Mouse (Mus musculus): ENCODE results near the gene Dmbx1.

Gene Dmbx1

GRCm38 (mm10) chr4:115941242-115941820 lies 1.6 kb upstream of the Dmbx1 start:
- DNase-seq (ENCODE audit: low read depth in 2 of 2, low spot score in 2 of 2): no peak

DNA sequence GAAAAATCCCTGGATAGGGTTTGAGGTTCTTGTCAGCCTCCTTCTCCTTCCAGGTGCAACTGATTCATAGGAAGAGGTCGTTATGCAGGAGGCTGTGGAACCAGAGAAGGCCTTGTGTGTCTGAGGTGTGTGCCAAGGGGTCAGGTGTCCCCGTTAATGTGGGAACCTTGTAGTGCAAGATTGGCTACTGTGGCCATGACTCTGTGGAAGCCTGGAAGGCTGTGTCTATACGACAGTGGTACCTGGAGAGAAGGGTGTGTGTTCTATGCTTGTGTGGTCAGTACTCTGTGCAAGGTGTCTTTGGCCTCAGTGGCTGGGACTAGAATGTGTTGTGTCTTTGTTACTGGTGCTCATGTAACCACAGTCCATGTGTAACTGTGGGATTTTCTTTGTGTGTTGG lies 955 bp upstream of the Dmbx1 start:
- DNase-seq (ENCODE audit: low read depth in 2 of 2, low spot score in 2 of 2): no peak

DNA sequence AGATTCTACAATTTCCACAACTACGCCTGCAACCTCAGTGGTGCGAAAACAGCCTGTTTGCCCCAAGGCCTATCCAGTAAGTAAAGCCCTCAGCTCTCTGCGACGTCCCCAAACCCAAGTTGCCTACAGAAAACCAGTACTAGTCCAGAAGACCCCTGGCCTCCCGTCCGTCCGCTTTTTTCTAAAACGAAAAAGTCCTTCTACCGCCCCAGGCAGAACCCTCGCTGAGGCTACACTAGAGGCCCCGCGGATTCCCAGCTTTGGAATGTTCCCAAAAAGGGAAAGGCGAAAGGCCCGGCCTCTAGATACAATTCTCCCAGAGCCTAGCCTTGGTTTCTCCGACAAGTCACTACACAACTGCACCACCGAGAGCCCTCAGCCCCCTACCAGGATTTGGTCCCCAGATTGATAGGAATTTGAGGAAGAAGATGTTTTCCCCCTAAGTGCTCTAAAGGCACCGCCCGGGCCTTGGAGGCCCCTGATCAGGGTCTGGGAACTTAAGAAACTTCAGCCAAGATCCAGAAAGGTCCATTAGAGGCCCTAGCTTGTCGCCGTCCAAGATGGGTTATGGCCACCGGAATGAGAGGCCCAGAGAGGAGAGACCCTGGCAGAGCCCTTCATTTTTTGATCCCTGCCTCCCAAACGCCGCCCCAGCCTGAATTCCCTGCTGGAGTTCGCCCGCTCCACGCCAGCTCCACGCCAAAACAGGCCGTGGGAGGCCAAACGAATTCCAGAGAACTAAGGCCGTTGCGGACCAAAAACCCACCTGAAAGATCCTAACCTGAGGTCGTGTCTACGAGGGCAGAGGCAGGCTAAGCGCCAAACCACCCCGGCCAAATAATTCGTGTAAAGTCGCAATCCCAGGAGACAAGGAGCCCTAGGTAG lies 1.2 kb downstream of the Dmbx1 start:
- DNase-seq (ENCODE audit: low read depth in 2 of 2, low spot score in 2 of 2): no peak

DNA sequence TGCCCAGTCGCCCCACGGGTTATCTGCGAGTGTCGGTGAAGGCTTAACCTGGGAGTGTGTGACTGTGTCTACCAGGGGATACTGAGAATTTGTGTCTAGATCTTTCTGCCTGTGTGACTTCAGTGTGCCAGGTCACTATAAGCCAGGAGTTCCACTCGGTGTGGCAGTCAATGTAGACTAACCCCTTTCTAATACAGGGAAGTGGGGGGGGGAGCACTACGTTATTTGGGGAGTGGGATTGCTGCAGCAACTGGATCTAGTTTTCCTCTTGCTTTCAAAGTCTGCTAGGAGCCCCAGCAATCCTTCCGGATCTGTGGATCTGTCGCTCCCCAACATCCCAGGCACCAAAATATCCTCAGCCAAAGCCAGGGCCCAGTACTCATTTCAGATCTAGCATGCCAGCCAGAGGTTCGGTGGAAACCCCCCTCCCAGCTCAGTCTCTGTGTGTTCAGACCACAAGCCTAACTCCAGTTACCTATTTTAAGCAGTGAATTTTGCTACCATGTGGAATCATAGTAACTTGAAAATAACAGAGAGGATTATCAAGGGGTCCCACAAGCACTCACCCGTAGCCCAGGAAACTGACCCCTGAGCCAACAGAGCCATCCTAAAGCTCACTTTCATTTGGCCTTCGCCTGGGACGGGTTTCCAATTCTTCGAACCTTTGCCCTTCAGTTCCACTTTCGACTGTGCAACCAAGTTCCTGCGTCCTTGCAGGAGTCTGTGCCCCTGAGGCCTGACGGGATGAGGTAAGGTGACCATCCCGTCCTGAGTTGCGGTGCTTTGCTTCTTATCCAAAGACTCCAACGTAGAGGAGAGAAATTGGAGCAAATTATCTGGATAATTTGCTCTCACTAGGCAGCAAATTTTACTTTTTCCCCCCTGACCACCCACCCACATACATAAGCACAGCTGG lies 2.4 kb downstream of the Dmbx1 start:
- DNase-seq (ENCODE audit: low read depth in 2 of 2, low spot score in 2 of 2): no peak

GRCm38 (mm10) chr4:115936646-115937045 lies 3.1 kb downstream of the Dmbx1 start:
- DNase-seq (ENCODE audit: low read depth in 2 of 2, low spot score in 2 of 2): no peak

GRCm38 (mm10) chr4:115935835-115936581 lies 3.7 kb downstream of the Dmbx1 start:
- no peak for DNase-seq (ENCODE audit: low read depth in 2 of 2, low spot score in 2 of 2)

- no peak for DNase-seq (ENCODE audit: low read depth in 2 of 2, low spot score in 2 of 2)
Measured at GRCm38 (mm10) chr4:115931556-115932088, 8.1 kb downstream of the Dmbx1 start.

GRCm38 (mm10) chr4:115927637-115928036 lies 12.1 kb downstream of the Dmbx1 start:
- DNase-seq (ENCODE audit: low read depth in 2 of 2, low spot score in 2 of 2): no peak

DNA sequence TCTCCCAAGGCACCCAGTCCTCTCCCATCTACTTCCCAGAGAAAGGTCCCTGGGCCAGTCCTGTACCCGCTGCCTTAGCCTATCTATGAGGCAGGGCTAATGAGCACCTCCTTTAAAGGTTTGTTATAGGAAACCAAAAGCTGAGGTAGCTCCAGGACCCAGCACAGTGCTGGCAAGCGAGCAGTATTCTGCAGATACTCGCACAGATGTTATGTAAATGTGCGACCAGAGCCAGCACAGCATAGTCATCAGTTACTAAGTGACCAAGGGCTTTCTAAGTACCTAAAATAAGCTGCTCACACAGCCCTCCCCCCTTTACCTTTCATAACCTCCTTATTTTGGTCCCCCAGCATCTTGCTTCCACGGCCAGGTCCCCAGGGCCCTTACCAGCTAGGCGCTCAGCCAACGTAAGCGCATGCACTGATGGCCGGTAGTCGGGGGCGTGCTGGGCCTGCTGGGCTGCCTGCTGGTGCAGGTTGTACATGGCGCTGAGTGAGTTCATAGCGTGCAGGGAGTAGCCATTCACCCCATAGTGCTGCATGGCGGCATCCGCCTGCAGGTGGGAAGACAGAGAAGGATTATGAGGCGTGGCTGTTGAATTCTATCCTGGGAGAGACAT lies 16.4 kb downstream of the Dmbx1 start:
- DNase-seq (ENCODE audit: low read depth in 2 of 2, low spot score in 2 of 2): no peak

GRCm38 (mm10) chr4:115922688-115923087 lies 17.0 kb downstream of the Dmbx1 start:
- no peak for DNase-seq (ENCODE audit: low read depth in 2 of 2, low spot score in 2 of 2)

DNA sequence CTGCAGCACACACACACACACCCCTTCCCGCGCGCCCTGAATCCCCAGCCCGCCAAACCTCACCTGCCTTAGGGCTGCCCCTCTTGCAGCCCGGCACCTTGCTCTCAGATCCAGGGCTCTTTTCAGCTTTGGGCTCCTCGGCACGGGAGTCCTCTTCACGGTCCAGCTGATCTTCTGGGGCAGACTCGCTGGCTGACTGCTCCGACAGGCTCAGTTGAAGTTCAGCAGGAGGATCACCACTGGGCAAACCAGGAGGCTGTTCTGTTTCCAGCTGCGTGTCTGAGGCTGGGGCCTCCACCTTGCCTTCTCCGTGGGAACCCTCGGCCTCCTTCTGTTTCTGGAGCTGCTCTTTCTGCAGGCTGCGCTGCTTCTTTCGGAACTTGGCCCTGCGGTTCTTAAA lies 19.8 kb downstream of the Dmbx1 start:
- DNase-seq (ENCODE audit: low read depth in 2 of 2, low spot score in 2 of 2): no peak

DNA sequence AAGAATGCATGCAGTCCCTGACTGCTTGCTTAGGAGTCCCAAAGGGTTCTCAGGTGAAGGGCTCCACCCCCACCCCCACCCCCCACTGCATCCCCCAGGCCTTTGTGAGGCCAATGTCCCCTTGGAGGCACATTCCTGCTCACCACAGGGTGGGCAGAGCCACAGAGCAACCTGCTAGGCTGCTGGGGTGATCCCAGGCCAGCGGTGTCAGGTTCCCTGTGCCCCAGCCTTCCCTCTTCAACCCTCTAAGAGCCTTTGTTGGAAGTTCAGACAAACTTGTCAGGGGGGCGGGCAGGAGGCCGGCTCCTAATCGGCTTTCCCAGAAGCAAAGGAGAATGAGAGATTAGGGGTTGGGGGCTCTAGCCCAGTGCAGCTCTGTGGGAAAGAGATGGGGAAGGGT lies 28.1 kb downstream of the Dmbx1 start:
- DNase-seq (ENCODE audit: low read depth in 2 of 2, low spot score in 2 of 2): no peak

DNA sequence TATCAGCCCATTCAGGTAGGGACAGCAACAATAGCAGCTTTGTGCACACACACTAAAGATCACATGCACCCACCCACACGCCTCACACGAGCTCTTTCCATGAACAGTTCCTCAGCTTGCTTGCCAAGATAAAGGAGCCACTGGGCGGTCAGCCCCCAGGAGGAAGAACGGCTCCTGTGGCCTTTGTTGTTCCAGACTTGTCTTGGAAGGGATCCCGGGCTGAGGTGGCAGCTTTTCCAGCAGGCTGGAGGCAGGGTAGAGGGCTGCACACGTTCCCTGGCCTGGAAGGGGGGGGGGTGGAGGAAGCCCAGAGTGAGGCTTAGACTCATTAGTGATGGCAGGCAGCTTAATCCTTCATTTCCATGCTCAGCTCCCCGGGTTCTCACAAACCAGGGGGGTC lies 31.1 kb downstream of the Dmbx1 start:
- no peak for DNase-seq (ENCODE audit: low read depth in 2 of 2, low spot score in 2 of 2)

DNA sequence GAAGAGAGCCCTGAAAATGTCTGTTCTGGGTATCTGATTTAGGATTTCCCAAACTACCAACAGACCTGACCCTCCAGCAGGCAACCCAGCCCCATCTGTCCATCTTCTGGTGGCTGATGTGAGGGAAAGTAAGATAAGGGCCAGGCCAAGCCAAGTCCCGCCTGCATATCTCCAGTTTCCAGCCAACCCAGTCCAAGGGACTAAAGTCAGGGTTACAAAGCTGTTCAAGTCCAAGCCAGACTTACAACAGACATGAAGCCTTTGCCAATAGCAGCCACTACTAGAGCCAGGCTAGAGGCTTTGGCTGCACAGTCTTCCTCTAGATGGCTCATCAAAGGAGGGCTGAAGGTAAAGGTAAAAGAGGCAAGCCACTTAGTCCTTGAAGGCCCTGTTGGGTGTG lies 31.7 kb downstream of the Dmbx1 start:
- no peak for DNase-seq (ENCODE audit: low read depth in 2 of 2, low spot score in 2 of 2)

GRCm38 (mm10) chr4:115906791-115907190 lies 32.9 kb downstream of the Dmbx1 start:
- DNase-seq (ENCODE audit: low read depth in 2 of 2, low spot score in 2 of 2): no peak

GRCm38 (mm10) chr4:115905701-115906100 lies 34.0 kb downstream of the Dmbx1 start:
- DNase-seq (ENCODE audit: low read depth in 2 of 2, low spot score in 2 of 2): no peak

- DNase-seq (ENCODE audit: low read depth in 2 of 2, low spot score in 2 of 2): no peak
Measured at GRCm38 (mm10) chr4:115904375-115904774, 35.4 kb downstream of the Dmbx1 start.

DNA sequence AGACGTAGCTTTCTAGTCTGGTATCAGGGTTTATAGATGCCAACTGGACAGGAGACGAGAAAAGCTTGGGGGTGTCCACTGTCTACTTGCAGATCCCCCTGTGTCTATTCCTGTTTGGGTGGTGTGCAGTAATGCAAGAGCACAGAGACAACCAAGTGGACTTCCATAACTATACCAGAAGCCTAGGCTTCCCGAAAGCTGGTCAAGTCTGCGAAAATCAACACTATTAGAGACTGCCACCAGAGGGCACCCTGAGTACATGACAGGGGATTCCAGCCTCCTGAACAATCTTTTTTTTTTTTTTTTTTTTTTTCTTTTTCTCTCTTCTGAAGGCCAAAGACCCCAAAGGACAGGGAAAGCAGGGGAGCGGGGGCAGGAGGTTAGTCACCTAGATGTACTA lies 36.9 kb downstream of the Dmbx1 start:
- peak; percentile 31 to 57 for DNase-seq (ENCODE audit: low read depth in 2 of 2, low spot score in 2 of 2)

DNA sequence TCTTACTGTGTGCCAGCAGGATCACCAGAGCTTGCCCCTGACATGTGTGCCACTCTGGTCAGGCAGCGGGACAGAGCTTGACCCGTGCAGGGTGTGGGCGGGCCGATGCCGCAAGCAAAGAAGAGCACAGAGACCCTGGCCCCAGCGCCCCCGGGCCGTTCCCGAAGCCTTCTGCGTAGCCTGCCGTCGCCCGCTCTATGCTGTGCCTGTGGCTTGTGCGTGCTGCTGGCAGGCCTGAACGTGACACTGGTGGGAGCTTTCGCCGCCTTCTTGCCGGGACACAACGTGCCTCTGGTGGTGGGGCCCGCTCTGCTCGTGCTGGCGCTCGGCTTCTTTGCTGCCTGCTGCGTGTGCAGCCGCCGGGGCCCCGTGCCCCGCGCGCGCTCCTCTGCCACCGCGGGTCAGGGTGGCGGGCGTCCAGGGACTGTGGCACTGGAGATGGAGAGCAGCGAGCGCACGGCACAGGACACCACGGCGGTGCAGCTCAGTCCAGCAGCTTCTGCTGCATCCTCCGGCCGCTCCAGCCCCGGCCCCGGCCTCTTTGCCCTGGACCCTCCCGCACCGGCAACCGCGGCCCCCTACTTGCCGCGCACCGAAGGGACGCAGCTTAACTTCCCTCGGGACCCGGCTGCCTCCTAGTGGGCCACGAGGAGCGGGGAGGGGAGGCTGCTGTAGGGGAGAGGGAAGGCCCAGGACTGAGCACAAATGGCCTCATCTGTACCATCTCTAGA lies 41.7 kb downstream of the Dmbx1 start:
- DNase-seq (ENCODE audit: low read depth in 2 of 2, low spot score in 2 of 2): no peak

DNA sequence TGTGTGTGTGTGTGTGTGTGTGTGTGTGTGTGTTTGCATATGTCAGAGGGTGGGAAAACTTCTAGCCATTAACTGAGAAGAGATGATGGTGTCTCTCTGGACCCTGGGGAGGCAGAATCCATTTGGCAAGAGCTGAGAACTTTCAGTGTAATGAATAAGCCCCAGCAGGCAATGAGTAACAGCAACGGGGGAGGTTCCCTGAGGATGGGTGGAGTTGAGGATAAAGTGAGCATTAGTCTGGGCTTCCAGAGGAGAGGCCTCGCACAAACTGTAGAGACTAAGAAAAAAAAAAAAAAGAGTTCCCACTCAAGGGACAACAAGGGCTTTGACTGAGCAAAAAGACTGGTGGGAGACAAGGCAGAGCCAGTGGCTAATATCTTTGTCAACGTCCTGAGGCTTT lies 45.4 kb downstream of the Dmbx1 start:
- no peak for DNase-seq (ENCODE audit: low read depth in 2 of 2, low spot score in 2 of 2)

Data from CD8-positive naive resting alpha-beta T cell, adult 2 months (primary cell).